Mouse (Mus musculus): ENCODE data around the gene Garnl3.
A peak's percentile ranks its signal among the peaks of the same experiment; 100 is the strongest.
"Not testable (repeated sequence)": the region's sequence is repeated elsewhere in the genome, so short reads cannot be mapped to it uniquely, and the experiment has no call there.

Gene Garnl3

DNA sequence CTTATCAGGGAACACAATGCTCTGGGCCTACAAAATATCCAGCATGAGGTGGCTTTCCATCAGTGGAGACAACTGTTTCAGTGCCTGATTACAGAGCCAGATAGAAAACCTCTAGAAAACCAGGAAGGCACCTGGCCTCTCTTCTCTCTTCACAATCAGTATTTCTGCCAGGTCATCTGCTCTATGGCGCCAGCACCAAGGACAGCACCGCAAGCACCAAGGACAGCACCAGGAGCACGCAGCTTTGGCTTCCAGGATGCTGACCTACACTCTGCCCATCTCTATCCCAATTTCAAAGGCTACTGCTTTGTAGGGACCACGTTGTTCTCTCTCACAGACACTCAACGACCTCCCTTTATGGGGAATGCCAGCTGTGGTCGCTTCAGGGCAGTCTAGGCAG is 113.4 kb downstream of the Garnl3 start:
- DNase-seq, result no peak

DNA sequence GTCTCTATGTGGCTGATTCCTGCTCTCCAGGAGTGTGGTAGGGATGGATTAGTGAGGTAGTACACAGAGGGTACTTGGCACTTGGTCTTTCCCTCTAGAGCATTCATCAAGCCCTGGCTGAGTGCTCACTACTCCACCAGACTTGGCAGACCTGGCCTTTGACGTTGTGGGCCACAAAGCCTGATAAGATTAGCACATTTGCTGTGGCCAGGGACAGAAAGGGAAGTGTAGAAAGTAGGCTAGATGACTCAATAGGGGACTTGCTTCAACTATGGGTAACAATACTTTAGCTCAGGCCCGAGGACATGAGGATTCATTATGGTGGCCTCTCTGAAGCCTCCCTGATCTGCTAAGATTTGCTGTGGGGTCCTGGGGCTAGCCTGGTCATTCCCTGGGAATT is 114.3 kb downstream of the Garnl3 start:
- no peak for DNase-seq

DNA sequence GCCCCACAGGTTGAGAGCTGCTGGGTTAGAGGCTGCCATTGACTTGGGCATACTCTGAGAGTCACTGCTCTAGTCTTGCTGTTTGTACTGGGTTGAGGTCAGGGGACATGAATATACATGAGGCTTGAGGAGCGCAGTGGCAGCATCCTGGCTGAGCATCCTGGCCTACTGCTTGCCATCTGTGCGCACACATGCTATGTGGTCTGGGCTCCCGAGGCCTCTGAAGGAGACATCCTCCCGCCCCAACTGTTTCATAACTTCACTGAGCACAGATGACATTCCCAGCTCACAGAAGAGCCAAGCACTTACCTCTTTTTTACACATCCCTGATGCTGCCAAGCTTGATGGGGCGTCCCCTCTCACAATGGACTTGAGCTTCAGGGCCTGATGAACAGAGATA is 116.6 kb downstream of the Garnl3 start:
- peak; percentile 92 for DNase-seq

DNA sequence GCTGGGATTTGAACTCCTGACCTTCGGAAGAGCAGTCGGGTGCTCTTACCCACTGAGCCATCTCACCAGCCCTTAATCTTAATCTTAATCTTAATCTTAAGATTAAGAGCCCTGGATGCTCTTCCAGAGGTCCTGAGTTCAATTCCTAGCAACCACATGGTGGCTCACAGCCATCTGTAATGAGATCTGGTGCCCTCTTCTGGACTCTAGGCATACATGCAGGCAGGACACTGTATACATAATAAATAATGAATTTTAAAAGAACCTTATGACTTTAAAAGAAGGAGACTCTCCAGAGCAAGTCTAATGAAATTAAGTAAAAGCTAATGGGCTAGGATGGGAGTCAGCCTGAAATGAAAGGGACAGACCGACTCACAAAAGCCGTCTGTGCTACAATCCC is 122.4 kb downstream of the Garnl3 start:
- not testable (repeated sequence) for DNase-seq

DNA sequence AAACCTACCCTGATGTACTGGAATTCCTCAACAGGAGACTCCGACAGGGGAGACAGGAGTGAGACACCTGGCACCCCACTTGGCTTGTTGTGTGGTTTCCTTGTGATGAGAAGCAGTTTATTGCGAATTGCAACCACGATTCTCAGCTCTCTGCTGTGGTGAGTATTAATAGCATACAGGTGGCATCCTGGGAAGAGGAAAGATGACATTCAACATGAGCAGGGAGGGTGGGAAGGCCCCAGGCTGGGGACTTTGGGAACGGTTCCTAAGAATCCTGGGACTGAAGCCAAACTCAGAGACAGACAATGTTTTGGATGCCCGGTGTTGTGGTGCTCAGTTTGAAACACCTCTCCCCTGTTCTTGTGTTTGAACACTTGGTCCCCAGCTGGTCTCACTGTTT is 126.4 kb downstream of the Garnl3 start:
- DNase-seq, result peak; percentile 70

DNA sequence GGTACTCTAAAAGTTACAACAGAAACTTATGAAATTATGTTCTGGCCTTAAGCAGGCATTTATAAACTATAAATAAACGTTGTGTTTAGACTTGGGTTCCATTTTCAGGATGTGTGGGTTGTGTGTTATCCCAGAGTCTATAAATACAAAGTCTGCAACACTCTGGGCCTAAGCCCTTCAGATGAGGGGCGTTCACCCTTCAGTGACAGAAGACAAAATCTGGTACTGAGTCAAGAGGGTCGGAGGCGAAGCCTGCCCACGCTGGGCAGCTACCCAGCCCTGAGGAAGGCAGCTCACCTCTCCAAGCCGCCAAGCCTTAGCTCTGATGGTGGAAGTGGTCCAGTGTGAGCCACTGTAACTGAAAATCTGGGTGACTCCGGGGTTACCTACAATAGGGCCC is 129.3 kb downstream of the Garnl3 start:
- no peak for DNase-seq

DNA sequence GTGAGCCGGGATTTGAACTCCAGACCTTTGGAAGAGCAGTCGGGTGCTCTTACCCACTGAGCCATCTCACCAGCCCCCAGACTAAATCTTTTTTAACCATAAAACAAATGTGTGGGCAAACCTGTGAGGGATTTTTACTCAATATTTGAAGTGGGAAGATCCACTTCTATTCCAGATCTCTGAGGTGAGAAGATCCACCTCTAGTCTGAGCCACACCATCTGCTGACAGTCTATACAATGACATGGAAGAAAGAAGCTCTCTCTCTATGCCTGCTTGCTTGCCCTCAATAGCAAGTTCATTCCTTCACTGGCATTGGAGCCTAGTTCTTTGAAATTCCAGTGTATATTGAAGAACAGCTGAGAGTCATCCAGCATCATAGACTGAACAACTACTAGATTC is 131.7 kb downstream of the Garnl3 start:
- DNase-seq, result no peak

DNA sequence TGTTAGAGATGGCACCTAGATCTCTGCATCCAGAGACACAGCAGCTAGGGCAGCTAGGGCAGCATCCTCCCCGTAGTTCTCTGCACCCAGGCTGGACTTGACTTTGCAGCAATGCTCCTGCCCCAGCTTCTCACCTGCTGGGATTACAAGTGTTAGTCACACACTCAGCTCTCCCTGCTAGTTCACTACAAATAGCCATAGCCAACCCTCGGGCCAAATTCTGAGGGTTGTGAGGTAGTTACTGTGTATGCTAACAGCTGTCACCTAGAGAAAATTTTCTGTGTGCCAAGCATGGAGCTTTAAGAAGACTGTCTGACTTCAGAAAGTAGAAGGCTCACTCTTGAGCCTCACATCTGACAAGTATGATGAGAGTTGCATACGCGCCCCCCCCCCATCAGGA is 133.7 kb downstream of the Garnl3 start:
- DNase-seq, result no peak

DNA sequence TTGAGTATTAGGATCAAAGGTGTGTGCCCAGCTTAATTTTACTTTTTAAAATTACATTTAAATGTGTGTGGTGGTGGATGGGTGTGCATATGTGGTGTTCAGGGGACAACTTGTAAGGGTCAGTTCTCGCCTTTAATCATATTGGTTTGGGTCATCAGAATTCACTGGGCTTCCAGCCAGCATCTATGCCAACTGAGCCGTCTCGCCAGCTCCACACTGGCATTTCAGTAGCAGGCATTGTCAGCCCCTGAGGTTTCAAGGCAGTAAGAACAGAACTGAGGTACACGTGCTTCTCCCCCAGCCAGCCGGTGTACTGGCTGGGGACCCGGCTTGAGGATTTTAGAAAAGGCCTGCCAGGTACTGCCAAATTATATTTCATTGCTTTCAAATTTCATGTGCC is 134.4 kb downstream of the Garnl3 start:
- DNase-seq, result no peak

DNA sequence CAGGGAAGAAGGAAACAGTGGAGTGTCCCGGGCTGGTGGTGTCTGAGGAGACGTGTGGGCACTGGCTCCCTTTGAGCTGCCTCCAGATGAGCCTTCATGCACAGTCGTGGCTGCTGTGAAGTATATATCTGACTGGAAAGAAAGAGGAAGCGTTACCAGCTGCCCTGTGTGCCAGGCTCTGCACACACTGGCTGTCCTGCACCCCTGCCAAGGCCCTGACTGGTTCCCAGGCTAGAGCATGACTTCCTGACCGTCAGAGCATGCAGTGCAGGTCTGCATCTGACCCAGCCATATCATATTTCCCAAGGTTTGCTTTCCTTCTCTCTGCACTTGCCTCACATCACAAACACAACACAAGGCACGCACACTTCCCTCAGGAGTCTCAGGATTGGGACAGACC is 139.3 kb downstream of the Garnl3 start:
- no peak for DNase-seq

DNA sequence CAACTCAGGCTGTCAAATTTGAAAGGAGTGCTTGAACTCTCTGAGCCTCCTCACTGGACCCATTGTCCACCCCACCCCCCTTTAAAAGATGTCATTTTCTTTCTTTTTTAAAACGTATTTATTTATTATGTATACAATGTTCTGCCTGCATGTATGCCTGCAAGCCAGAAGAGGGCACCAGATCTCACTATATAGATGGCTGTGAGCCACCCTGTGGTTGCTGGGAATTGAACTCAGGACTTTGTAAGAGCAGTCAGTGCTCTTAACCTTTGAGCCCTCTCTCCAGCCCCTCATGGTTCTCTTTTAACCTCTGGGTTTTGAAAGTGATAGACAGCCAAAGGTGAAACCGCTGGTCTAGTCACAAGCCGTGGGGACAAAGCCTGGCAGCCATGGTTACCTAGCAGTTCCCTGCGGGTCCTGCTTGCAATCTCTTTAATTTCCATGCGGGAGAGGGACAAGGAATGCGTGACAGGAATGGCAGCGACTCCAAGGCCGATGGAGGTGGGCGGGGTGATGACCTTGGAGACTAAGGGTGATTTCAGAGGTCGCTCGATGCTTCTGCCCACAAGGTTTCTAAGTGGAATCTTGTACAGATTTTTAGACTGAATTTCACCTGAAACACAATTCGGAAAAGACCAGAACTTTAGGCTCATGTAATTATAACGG is 141.2 kb downstream of the Garnl3 start:
- no peak for DNase-seq

DNA sequence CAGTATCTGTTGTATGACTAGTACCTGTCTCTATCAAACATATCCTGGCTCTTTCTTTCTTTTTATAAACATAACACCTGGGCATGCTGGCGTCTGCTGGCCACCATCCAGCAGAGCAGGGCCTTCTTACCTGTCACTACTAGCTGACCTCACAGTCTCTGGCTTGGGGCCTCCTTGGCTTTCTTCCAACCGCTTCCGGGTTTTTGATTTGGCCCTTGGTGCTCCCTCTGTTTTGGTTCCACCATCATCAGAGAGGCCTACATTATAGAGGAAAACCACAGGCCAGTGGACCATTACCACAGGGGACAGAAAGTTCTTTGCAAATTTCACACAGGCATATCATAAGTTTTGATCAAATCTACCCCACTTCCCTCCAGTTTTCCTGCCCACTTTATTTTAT is 142.1 kb downstream of the Garnl3 start:
- DNase-seq, result no peak

DNA sequence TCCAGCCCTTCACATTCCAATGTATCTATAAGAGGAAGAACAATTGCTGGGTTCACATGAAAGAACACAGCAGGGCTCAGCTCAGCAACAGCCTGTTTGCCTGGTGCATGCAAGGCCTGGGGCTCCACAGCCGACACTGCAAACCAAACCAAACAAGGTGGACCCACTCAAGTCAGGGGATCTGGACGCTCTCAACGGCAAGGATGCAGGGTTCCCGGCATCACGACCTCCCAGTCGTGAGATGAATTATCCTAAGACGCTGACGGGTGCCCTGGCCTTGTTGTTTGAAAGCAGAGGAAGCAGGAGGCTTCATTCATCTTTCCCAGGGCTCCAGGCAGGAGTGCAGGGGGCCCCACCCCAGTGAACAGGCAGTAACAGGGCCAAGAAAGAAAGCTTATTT is 145.6 kb downstream of the Garnl3 start:
- DNase-seq, result no peak

DNA sequence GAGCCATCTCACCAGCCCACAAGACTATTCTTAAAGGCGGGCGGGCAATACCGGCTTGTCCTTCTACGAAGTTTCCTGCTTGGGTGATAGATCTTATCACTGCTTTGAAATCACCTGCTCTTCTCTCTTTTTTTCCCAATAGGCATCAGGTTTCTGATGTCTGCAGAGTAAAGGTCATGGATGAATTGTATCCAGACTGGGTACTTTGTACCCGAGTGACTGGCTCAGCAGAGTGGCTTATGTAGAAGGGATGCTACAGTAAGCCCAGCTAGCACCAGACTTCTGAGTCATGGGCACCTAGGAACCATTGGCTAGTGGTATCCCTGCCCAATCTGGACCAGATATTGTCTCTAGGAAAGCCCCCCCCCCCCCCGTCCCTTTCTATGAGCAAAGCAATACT is 147.8 kb downstream of the Garnl3 start:
- DNase-seq, result no peak

DNA sequence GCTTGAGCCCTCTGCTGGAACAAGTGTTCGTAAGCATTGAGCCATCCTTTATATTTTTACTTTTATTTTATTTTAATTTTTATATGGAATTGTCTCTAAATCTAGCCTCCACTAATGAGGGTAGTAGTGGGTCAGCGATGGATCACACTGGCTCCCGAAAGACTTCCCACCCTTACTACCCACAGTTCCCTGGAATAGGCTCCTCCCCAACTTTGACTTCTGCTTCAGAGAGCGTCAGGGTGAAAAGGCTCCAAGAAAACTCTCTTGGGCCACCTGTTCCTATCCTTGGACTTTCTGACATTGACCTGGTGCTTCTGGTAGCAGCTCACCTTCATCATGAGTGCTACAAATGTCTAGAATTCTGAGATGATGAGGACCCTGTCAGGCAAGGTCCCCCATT is 148.8 kb downstream of the Garnl3 start:
- no peak for DNase-seq

DNA sequence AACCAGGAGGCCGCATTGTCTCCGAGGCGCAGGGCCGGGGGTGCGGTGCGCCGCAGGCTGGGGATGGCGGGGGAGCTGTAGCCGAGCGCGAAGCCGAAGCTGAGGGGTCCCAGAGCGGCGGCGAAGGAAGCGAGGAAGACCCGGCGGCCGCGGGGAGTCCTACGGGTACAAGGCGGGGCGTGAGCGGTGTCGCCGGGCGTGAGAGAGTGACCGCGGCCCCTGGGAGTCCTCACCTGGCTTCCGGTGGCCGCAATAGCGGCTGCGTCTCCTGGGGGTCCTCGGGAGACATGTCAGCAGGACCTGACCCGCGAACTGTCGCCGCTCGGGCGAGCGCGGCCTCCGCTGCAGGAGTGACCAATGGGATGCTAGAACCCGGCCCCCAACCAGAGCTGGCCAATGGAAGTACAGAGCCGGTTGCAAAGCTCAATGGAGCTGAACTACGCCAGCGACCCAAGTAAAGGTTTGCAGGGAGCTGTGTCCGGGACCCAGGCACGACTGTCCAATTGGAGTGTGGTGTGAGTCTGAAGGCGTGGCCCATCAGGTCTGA is 149.7 kb downstream of the Garnl3 start, which contains the start of gene Slc2a8:
Gene Slc2a8, minus strand, starts transcription at position 359 of the 547 bp plus-strand sequence.
- peak; percentile 90 for DNase-seq

DNA sequence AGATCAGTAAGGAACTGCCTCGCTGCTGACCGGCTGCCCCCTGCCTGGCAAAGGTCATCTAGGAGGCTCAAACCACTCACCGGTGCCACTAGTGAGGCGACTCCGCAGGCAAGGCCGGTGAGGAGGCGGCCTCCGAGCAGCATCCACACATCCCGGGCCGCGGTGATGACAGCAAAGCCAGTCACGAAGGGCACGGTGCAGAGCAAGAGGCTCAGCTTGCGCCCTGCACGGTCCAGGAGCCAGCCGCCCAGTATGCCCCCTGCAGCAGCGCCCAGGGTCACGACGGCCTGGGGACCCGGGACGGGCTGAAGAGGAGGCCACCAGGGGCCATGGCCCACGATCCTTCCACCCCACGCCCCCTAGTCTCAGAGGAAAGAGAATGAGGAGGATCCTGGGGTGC is 150.2 kb downstream of the Garnl3 start:
- no peak for DNase-seq

DNA sequence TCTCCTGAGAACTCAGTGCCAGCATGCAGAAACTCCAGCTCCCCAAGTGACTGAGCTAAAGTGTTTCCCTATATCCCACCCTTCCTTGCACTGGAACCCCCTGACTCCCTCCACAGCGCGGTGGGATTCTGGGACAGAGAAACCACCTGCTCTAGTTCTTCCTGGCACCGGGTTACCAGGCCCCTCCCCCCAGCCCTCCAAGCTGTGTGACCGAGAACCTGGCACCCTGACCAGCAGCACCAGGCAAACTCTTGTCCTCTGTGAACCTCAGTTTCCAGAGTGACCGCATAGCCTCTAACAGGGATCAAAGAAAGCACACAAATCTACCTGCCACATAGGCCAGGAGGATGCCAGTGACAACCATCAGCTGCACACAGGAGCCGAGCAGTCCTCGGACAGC is 151.8 kb downstream of the Garnl3 start:
- DNase-seq, result no peak

DNA sequence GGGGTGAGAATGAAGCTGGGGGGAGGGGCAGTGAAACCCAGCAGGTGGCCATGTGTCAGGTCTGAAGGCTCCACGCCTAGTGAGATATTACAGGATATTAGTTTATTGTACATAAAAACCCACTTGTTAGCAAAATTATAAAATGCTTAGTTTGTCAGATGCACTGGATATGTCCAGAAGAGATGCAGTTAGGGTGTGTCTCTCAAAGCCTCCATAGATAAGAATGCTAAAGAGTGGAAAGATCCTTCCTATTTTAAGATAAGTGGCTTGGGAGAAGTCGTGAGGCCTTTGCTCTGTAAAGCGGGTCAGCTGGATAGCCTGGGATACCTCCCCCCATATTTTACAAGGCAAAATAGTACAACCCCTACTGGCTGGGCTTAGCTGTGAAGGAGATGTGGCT is 152.8 kb downstream of the Garnl3 start:
- DNase-seq, result no peak

DNA sequence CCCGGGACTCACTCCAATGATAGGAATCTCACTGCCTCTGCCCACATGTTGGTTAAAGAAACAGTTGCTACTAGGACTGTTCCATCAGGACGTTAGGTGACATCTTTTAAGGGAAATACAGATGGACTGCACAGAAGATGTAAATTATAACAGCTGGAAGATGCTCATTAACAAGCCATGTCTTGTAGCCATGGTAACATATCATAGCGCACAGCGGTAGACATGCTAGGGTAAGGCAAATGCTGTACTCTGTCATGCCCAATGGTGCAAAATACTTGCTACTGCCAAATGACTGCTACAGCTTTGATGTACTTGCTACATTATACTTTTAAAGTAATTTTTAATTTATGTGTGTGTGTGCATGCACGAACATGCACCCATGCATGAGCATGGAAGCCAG is 154.3 kb downstream of the Garnl3 start:
- no peak for DNase-seq

DNA sequence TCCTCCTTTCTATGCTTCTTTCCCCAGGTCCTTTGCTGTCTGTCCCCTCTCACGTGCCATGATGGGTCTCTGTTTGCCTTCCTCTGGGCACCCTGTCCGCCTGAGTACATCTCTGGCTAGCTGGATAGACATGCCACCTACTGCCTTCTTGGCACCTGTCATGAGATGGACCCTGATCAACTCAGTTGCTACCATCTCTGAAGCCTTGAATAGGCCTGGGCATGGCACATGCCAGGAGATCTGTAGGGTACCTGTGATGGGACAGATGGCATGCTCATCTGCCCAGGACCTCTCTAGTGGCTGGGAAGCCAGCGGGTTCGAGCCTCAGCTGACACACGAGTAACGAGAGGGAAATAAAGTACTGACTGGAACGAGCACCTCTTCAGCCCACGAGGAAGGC is 157.2 kb downstream of the Garnl3 start:
- DNase-seq, result no peak

DNA sequence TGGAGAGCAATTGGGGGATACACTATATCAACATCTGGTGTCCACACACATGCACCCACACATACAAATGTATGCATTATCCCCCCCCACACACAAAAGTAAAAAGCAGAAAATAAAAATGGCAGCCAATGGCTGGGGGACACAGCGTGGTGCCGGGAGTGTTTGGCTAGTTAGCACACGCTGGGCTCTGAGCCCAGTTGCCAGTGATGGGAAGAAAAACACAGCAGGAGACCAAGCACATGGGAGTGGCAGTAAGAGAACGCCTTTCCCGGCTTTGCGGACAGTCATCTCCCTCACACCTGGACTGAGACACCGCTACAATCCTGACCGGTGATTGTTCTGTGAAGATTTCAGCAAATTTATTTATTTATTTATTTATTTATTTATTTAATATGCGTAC is 160.2 kb downstream of the Garnl3 start:
- peak; percentile 55 for DNase-seq

DNA sequence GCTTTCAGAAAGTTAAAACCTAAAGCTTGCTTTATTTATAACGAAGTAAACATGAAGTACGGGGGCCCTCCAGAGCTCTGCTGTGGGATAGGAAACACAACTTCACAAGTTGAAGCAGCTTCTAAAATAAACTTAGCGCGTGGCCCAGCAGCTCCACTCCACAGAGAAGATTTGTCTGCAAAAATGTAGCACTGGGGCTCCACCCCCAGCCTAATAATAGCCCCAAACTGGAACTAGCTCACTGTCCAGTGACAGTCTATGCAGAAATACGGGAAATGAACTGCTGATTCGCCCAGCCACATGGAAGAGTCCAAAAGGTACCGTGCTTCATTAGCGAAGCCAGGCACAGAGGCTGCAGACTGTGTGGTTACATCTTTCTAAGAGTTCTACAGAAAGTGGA is 162.1 kb downstream of the Garnl3 start:
- DNase-seq, result no peak

DNA sequence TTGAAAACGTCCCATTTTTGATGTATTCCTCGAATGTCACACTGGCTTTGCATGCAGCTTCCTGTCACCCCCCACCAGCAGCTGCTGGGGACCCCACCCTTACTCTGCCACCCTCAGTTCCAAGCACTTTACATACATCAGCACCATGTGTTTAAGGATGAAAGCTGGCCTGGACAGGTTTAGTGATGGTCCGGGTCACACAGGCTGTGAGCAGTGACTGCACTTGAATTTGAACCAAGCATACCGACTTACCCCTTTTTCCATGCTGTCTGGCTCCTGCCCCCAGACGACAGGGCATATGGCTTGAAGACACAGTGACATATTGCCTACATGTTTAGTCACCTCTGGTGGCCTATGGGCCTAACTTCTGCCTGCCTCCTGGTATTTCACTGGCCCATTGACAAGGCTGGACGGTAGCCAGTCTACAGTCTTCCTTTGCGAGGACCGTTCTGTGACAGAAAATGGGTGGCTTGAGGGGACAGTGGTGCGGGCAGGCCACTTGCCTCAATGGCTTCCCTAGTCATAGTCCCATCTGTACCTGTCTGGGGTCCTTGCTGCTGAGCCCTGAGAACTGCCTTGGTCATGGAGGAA is 163.3 kb downstream of the Garnl3 start:
- no peak for DNase-seq
